Mouse (Mus musculus): ENCODE results near the gene Pef1.

GRCm38 (mm10) chr4:130139214-130139492 lies 36.8 kb downstream of the Pef1 start, which contains the start of gene Hcrtr1:
- TF ChIP-seq EP300 (IDR thresholded peaks at IDR 0.05; ENCODE audit: low read depth) (no peak), CTCF (IDR thresholded peaks at IDR 0.05; ENCODE audit: low read depth) (no peak)
